Mouse (Mus musculus): Measurements from ENCODE around the gene Lingo4. TPM values are rescaled to one million over a fixed set of nuclear protein-coding genes. Genes with fewer than 3 reads are reported as not detected.

The Lingo4 gene
- polyA plus RNA-seq, 1 experiment from 2014 or later, result 0.67 TPM

GRCm38 (mm10) chr3:94405561-94405960, 7.2 kb downstream of the Lingo4 start:
- 80% methylated on average over 4 of the region's 4 CpGs for WGBS
- Histone ChIP-seq H3K4me3 (replicated peaks; ENCODE audit: low read depth, low read length) (no peak overlapping the region), H3K27ac (replicated peaks; ENCODE audit: low read depth, low read length) (no peak overlapping the region), H3K36me3 (ENCODE audit: control insufficient read depth, insufficient read depth, low read length) (no peaks in the 10 kb centered on the region), H3K9ac (replicated peaks; ENCODE audit: low read length) (no peak overlapping the region), H3K9me3 (ENCODE audit: control insufficient read depth, low read length) (no peaks in the 10 kb centered on the region), H3K4me1 (ENCODE audit: control insufficient read depth, insufficient read depth, low read length) (no peaks in the 10 kb centered on the region), H3K4me2 (ENCODE audit: low read length) (no peak overlapping the region), H3K27me3 (ENCODE audit: control insufficient read depth, insufficient read depth, low read length) (no peaks in the 10 kb centered on the region)
- ATAC-seq (ENCODE audit: low FRiP score, low TSS enrichment) (no peak), DNase-seq (no peak)

GRCm38 (mm10) chr3:94412530-94412929, 14.2 kb downstream of the Lingo4 start:
- H3K36me3 ChIP-seq (ENCODE audit: control insufficient read depth, insufficient read depth, low read length), result no peaks in the 10 kb centered on the region
- peak; percentile 65 for ATAC-seq (ENCODE audit: low FRiP score, low TSS enrichment)

GRCm38 (mm10) chr3:94413031-94413679, 14.8 kb downstream of the Lingo4 start, which contains the start of gene Tdrkh:
Tdrkh (plus strand) TSS chr3:94413273.
- WGBS, result 6% methylated on average over 52 of the region's 52 CpGs
- DNase-seq (peak; percentile 98), ATAC-seq (ENCODE audit: low FRiP score, low TSS enrichment) (peak; percentile 99)
- no peaks in the 10 kb centered on the region for H3K27me3 ChIP-seq (ENCODE audit: control insufficient read depth, insufficient read depth, low read length)
- H3K36me3 ChIP-seq (ENCODE audit: control insufficient read depth, insufficient read depth, low read length), result no peaks in the 10 kb centered on the region
- no peaks in the 10 kb centered on the region for H3K9me3 ChIP-seq (ENCODE audit: control insufficient read depth, low read length)
- peak within 1 kb of the TSS; percentile 69 for H3K9ac ChIP-seq (replicated peaks; ENCODE audit: low read length)
- peak within 1 kb of the TSS; percentile 65 for H3K4me3 ChIP-seq (replicated peaks; ENCODE audit: low read depth, low read length)
- peaks cover 15% of the 10 kb centered on the region for H3K4me1 ChIP-seq (ENCODE audit: control insufficient read depth, insufficient read depth, low read length)
- H3K27ac ChIP-seq (replicated peaks; ENCODE audit: low read depth, low read length), result peak within 1 kb of the TSS; percentile 79
- peak within 1 kb of the TSS; percentile 92 for H3K4me2 ChIP-seq (ENCODE audit: low read length)

More at GRCm38 (mm10) chr3:94412530-94412929, 14.2 kb downstream of the Lingo4 start:
- Histone ChIP-seq H3K4me1 (ENCODE audit: control insufficient read depth, insufficient read depth, low read length) (peaks cover 15% of the 10 kb centered on the region), H3K4me2 (ENCODE audit: low read length) (peak overlapping the region; percentile 92), H3K27ac (replicated peaks; ENCODE audit: low read depth, low read length) (peak overlapping the region; percentile 79), H3K9ac (replicated peaks; ENCODE audit: low read length) (peak overlapping the region; percentile 66), H3K9me3 (ENCODE audit: control insufficient read depth, low read length) (no peaks in the 10 kb centered on the region), H3K27me3 (ENCODE audit: control insufficient read depth, insufficient read depth, low read length) (no peaks in the 10 kb centered on the region), H3K4me3 (replicated peaks; ENCODE audit: low read depth, low read length) (peak overlapping the region; percentile 65)
- no peak for DNase-seq
- 5% methylated on average over 25 of the region's 25 CpGs for WGBS

- peaks cover 37% of the 10 kb centered on the region for H3K36me3 ChIP-seq (ENCODE audit: control insufficient read depth, insufficient read depth, low read length)
- no peak overlapping the region for H3K9ac ChIP-seq (replicated peaks; ENCODE audit: low read length)
- ATAC-seq (ENCODE audit: low FRiP score, low TSS enrichment) (no peak), DNase-seq (no peak)
- H3K4me1 ChIP-seq (ENCODE audit: control insufficient read depth, insufficient read depth, low read length), result no peaks in the 10 kb centered on the region
- no peak overlapping the region for H3K4me2 ChIP-seq (ENCODE audit: low read length)
- no peaks in the 10 kb centered on the region for H3K27me3 ChIP-seq (ENCODE audit: control insufficient read depth, insufficient read depth, low read length)
- WGBS, result 86% methylated on average over 2 of the region's 2 CpGs
- no peak overlapping the region for H3K4me3 ChIP-seq (replicated peaks; ENCODE audit: low read depth, low read length)
- H3K9me3 ChIP-seq (ENCODE audit: control insufficient read depth, low read length), result no peaks in the 10 kb centered on the region
- no peak overlapping the region for H3K27ac ChIP-seq (replicated peaks; ENCODE audit: low read depth, low read length)
Observed at GRCm38 (mm10) chr3:94430980-94431379, 32.7 kb downstream of the Lingo4 start.

- WGBS, result 94% methylated on average over 2 of the region's 2 CpGs
- H3K4me1 ChIP-seq (ENCODE audit: control insufficient read depth, insufficient read depth, low read length), result no peaks in the 10 kb centered on the region
Observed at GRCm38 (mm10) chr3:94434305-94434704, 36.0 kb downstream of the Lingo4 start.

GRCm38 (mm10) chr3:94436420-94436819, 38.1 kb downstream of the Lingo4 start:
- Histone ChIP-seq H3K36me3 (ENCODE audit: control insufficient read depth, insufficient read depth, low read length) (no peaks in the 10 kb centered on the region; the same call in 1 of the 2 replicates), H3K4me1 (ENCODE audit: control insufficient read depth, insufficient read depth, low read length) (no peaks in the 10 kb centered on the region), H3K4me3 (replicated peaks; ENCODE audit: low read depth, low read length) (no peak overlapping the region), H3K27me3 (ENCODE audit: control insufficient read depth, insufficient read depth, low read length) (no peaks in the 10 kb centered on the region), H3K9me3 (ENCODE audit: control insufficient read depth, low read length) (no peaks in the 10 kb centered on the region), H3K4me2 (ENCODE audit: low read length) (no peak overlapping the region), H3K27ac (replicated peaks; ENCODE audit: low read depth, low read length) (no peak overlapping the region), H3K9ac (replicated peaks; ENCODE audit: low read length) (no peak overlapping the region)
- 83% methylated on average over 9 of the region's 9 CpGs for WGBS
- DNase-seq (no peak), ATAC-seq (ENCODE audit: low FRiP score, low TSS enrichment) (no peak)

More at GRCm38 (mm10) chr3:94434305-94434704, 36.0 kb downstream of the Lingo4 start:
- Histone ChIP-seq H3K36me3 (ENCODE audit: control insufficient read depth, insufficient read depth, low read length) (peaks cover 14% of the 10 kb centered on the region), H3K9ac (replicated peaks; ENCODE audit: low read length) (no peak overlapping the region), H3K27ac (replicated peaks; ENCODE audit: low read depth, low read length) (no peak overlapping the region), H3K4me2 (ENCODE audit: low read length) (no peak overlapping the region), H3K9me3 (ENCODE audit: control insufficient read depth, low read length) (no peaks in the 10 kb centered on the region), H3K27me3 (ENCODE audit: control insufficient read depth, insufficient read depth, low read length) (no peaks in the 10 kb centered on the region), H3K4me3 (replicated peaks; ENCODE audit: low read depth, low read length) (no peak overlapping the region)
- DNase-seq (no peak), ATAC-seq (ENCODE audit: low FRiP score, low TSS enrichment) (no peak)

- ATAC-seq (ENCODE audit: low FRiP score, low TSS enrichment), result no peak
- Histone ChIP-seq H3K4me1 (ENCODE audit: control insufficient read depth, insufficient read depth, low read length) (0 out of 2 replicates have a peak, but pooled peaks cover 5% of the 10 kb centered on the region), H3K36me3 (ENCODE audit: control insufficient read depth, insufficient read depth, low read length) (peaks cover 15% of the 10 kb centered on the region), H3K9me3 (ENCODE audit: control insufficient read depth, low read length) (no peaks in the 10 kb centered on the region), H3K27me3 (ENCODE audit: control insufficient read depth, insufficient read depth, low read length) (no peaks in the 10 kb centered on the region), H3K4me3 (replicated peaks; ENCODE audit: low read depth, low read length) (no peak overlapping the region), H3K9ac (replicated peaks; ENCODE audit: low read length) (no peak overlapping the region), H3K27ac (replicated peaks; ENCODE audit: low read depth, low read length) (no peak overlapping the region), H3K4me2 (ENCODE audit: low read length) (no peak overlapping the region)
- 39% methylated on average over 3 of the region's 3 CpGs for WGBS
- DNase-seq, result peak; percentile 53
Observed at GRCm38 (mm10) chr3:94441182-94441581, 42.9 kb downstream of the Lingo4 start.

GRCm38 (mm10) chr3:94442951-94443596, 44.8 kb downstream of the Lingo4 start, which contains the start of gene Mrpl9:
Mrpl9 (plus strand) TSS chr3:94443318.
- Histone ChIP-seq H3K27me3 (ENCODE audit: control insufficient read depth, insufficient read depth, low read length) (no peaks in the 10 kb centered on the region), H3K36me3 (ENCODE audit: control insufficient read depth, insufficient read depth, low read length) (peaks cover 34% of the 10 kb centered on the region), H3K27ac (replicated peaks; ENCODE audit: low read depth, low read length) (peak within 1 kb of the TSS; percentile 74), H3K4me1 (ENCODE audit: control insufficient read depth, insufficient read depth, low read length) (0 out of 2 replicates have a peak, but pooled peaks cover 5% of the 10 kb centered on the region), H3K9me3 (ENCODE audit: control insufficient read depth, low read length) (no peaks in the 10 kb centered on the region), H3K9ac (replicated peaks; ENCODE audit: low read length) (peak within 1 kb of the TSS; percentile 93), H3K4me3 (replicated peaks; ENCODE audit: low read depth, low read length) (peak within 1 kb of the TSS; percentile 98), H3K4me2 (ENCODE audit: low read length) (peak within 1 kb of the TSS; percentile 87)
- DNase-seq, result peak; percentile 98
- WGBS, result under 1% methylated on average over 39 of the region's 39 CpGs
- peak; percentile 98 for ATAC-seq (ENCODE audit: low FRiP score, low TSS enrichment)

Measured in midbrain, embryonic 14.5 days (tissue).